Mouse (Mus musculus): ENCODE measurements around the gene 4833427G06Rik. TPM values are rescaled to one million over a fixed set of nuclear protein-coding genes. Genes with fewer than 3 reads are reported as not detected.

Gene 4833427G06Rik
- polyA plus RNA-seq, 1 experiment = not detected

GRCm38 (mm10) chr9:51138301-51138700, 36.4 kb upstream of the 4833427G06Rik start:
- Histone ChIP-seq H3K4me1 (ENCODE audit: control insufficient read depth, insufficient read depth, low read length) (no peaks in the 10 kb centered on the region), H3K27ac (ENCODE audit: insufficient read depth, low read depth, low read length) (no peak overlapping the region), H3K4me3 (ENCODE audit: insufficient read depth, low read depth, low read length) (no peak overlapping the region), H3K27me3 (replicated peaks; ENCODE audit: control insufficient read depth, insufficient read depth, low read length) (no peaks in the 10 kb centered on the region), H3K36me3 (ENCODE audit: control insufficient read depth, insufficient read depth, low read length) (no peaks in the 10 kb centered on the region)
- TF ChIP-seq CTCF (conservative IDR thresholded peaks at IDR 0.05; ENCODE audit: insufficient read depth, insufficient read length, low read depth, low read length) = no peak
- DNase-seq = no peak
- WGBS = 93% methylated on average over 1 of the region's 1 CpGs

- H3K4me3 ChIP-seq (ENCODE audit: insufficient read depth, low read depth, low read length) = no peak overlapping the region
- no peaks in the 10 kb centered on the region for H3K4me1 ChIP-seq (ENCODE audit: control insufficient read depth, insufficient read depth, low read length)
- DNase-seq = no peak
- H3K27me3 ChIP-seq (replicated peaks; ENCODE audit: control insufficient read depth, insufficient read depth, low read length) = no peaks in the 10 kb centered on the region
- 83% methylated on average over 1 of the region's 1 CpGs for WGBS
- TF ChIP-seq CTCF (conservative IDR thresholded peaks at IDR 0.05; ENCODE audit: insufficient read depth, insufficient read length, low read depth, low read length) (no peak), POLR2A (IDR thresholded peaks at IDR 0.05; ENCODE audit: low read depth, low read length) (no peak)
- H3K36me3 ChIP-seq (ENCODE audit: control insufficient read depth, insufficient read depth, low read length) = no peaks in the 10 kb centered on the region
- H3K27ac ChIP-seq (ENCODE audit: insufficient read depth, low read depth, low read length) = no peak overlapping the region
Observed at GRCm38 (mm10) chr9:51137836-51138235, 36.0 kb upstream of the 4833427G06Rik start.

GRCm38 (mm10) chr9:51137432-51137831, 35.6 kb upstream of the 4833427G06Rik start:
- Histone ChIP-seq H3K4me3 (ENCODE audit: insufficient read depth, low read depth, low read length) (no peak overlapping the region), H3K27ac (ENCODE audit: insufficient read depth, low read depth, low read length) (no peak overlapping the region), H3K36me3 (ENCODE audit: control insufficient read depth, insufficient read depth, low read length) (no peaks in the 10 kb centered on the region), H3K4me1 (ENCODE audit: control insufficient read depth, insufficient read depth, low read length) (no peaks in the 10 kb centered on the region), H3K27me3 (replicated peaks; ENCODE audit: control insufficient read depth, insufficient read depth, low read length) (no peaks in the 10 kb centered on the region)
- 84% methylated on average over 4 of the region's 4 CpGs for WGBS
- no peak for DNase-seq
- TF ChIP-seq POLR2A (IDR thresholded peaks at IDR 0.05; ENCODE audit: low read depth, low read length) = no peak
- no peak for TF ChIP-seq CTCF (conservative IDR thresholded peaks at IDR 0.05; ENCODE audit: insufficient read depth, insufficient read length, low read depth, low read length)

- TF ChIP-seq CTCF (conservative IDR thresholded peaks at IDR 0.05; ENCODE audit: insufficient read depth, insufficient read length, low read depth, low read length) (peak; percentile 70), POLR2A (IDR thresholded peaks at IDR 0.05; ENCODE audit: low read depth, low read length) (no peak)
- Histone ChIP-seq H3K4me3 (ENCODE audit: insufficient read depth, low read depth, low read length) (no peak overlapping the region), H3K36me3 (ENCODE audit: control insufficient read depth, insufficient read depth, low read length) (no peaks in the 10 kb centered on the region), H3K27me3 (replicated peaks; ENCODE audit: control insufficient read depth, insufficient read depth, low read length) (no peaks in the 10 kb centered on the region), H3K4me1 (ENCODE audit: control insufficient read depth, insufficient read depth, low read length) (no peaks in the 10 kb centered on the region), H3K27ac (ENCODE audit: insufficient read depth, low read depth, low read length) (no peak overlapping the region)
- peak; percentile 13 for DNase-seq
- WGBS = 62% methylated on average over 3 of the region's 3 CpGs
Observed at GRCm38 (mm10) chr9:51136985-51137384, 35.1 kb upstream of the 4833427G06Rik start.

GRCm38 (mm10) chr9:51114767-51115166, 12.9 kb upstream of the 4833427G06Rik start:
- Histone ChIP-seq H3K4me1 (ENCODE audit: control insufficient read depth, insufficient read depth, low read length) (no peaks in the 10 kb centered on the region), H3K27me3 (replicated peaks; ENCODE audit: control insufficient read depth, insufficient read depth, low read length) (no peaks in the 10 kb centered on the region), H3K4me3 (ENCODE audit: insufficient read depth, low read depth, low read length) (no peak overlapping the region), H3K36me3 (ENCODE audit: control insufficient read depth, insufficient read depth, low read length) (no peaks in the 10 kb centered on the region), H3K27ac (ENCODE audit: insufficient read depth, low read depth, low read length) (no peak overlapping the region)
- no peak for DNase-seq
- WGBS = 73% methylated on average over 4 of the region's 4 CpGs
- TF ChIP-seq CTCF (conservative IDR thresholded peaks at IDR 0.05; ENCODE audit: insufficient read depth, insufficient read length, low read depth, low read length) (no peak), POLR2A (IDR thresholded peaks at IDR 0.05; ENCODE audit: low read depth, low read length) (no peak)

GRCm38 (mm10) chr9:51105751-51106150, 3.9 kb upstream of the 4833427G06Rik start:
- no peaks in the 10 kb centered on the region for H3K4me1 ChIP-seq (ENCODE audit: control insufficient read depth, insufficient read depth, low read length)
- 86% methylated on average over 2 of the region's 2 CpGs for WGBS
- no peak overlapping the region for H3K27ac ChIP-seq (ENCODE audit: insufficient read depth, low read depth, low read length)
- no peak for DNase-seq
- TF ChIP-seq POLR2A (IDR thresholded peaks at IDR 0.05; ENCODE audit: low read depth, low read length) (no peak), CTCF (conservative IDR thresholded peaks at IDR 0.05; ENCODE audit: insufficient read depth, insufficient read length, low read depth, low read length) (no peak)
- H3K4me3 ChIP-seq (ENCODE audit: insufficient read depth, low read depth, low read length) = no peak overlapping the region
- no peaks in the 10 kb centered on the region for H3K36me3 ChIP-seq (ENCODE audit: control insufficient read depth, insufficient read depth, low read length)
- H3K27me3 ChIP-seq (replicated peaks; ENCODE audit: control insufficient read depth, insufficient read depth, low read length) = no peaks in the 10 kb centered on the region

- TF ChIP-seq POLR2A (IDR thresholded peaks at IDR 0.05; ENCODE audit: low read depth, low read length) (no peak), CTCF (conservative IDR thresholded peaks at IDR 0.05; ENCODE audit: insufficient read depth, insufficient read length, low read depth, low read length) (no peak)
- Histone ChIP-seq H3K27ac (ENCODE audit: insufficient read depth, low read depth, low read length) (no peak overlapping the region), H3K36me3 (ENCODE audit: control insufficient read depth, insufficient read depth, low read length) (no peaks in the 10 kb centered on the region), H3K4me3 (ENCODE audit: insufficient read depth, low read depth, low read length) (peak overlapping the region; percentile 12; the same call in 1 of the 2 replicates), H3K27me3 (replicated peaks; ENCODE audit: control insufficient read depth, insufficient read depth, low read length) (no peaks in the 10 kb centered on the region), H3K4me1 (ENCODE audit: control insufficient read depth, insufficient read depth, low read length) (no peaks in the 10 kb centered on the region)
- WGBS = 16% methylated on average over 30 of the region's 30 CpGs
- DNase-seq = peak; percentile 41
Observed at GRCm38 (mm10) chr9:51103808-51104514, 2.1 kb upstream of the 4833427G06Rik start.
